Mouse (Mus musculus): Measurements from ENCODE around the gene Cds1.

Cds1 gene

GRCm38 (mm10) chr5:101779376-101779863 is 14.5 kb downstream of the Cds1 start:
- no peak for DNase-seq

GRCm38 (mm10) chr5:101780918-101781317 is 16.0 kb downstream of the Cds1 start:
- no peak for DNase-seq

GRCm38 (mm10) chr5:101784328-101784727 is 19.4 kb downstream of the Cds1 start:
- no peak for DNase-seq

GRCm38 (mm10) chr5:101784787-101785186 is 19.9 kb downstream of the Cds1 start:
- DNase-seq: no peak

- no peak for DNase-seq
These were observed 21.1 kb downstream of the Cds1 start for GRCm38 (mm10) chr5:101785921-101786614.

- no peak for DNase-seq
These were observed 24.8 kb downstream of the Cds1 start for GRCm38 (mm10) chr5:101789770-101790169.

- no peak for DNase-seq
These were observed 25.6 kb downstream of the Cds1 start for GRCm38 (mm10) chr5:101790560-101790959.

GRCm38 (mm10) chr5:101792665-101793064 is 27.7 kb downstream of the Cds1 start:
- no peak for DNase-seq

- no peak for DNase-seq
These were observed 37.0 kb downstream of the Cds1 start for GRCm38 (mm10) chr5:101801891-101802290.

- no peak for DNase-seq
These were observed 37.6 kb downstream of the Cds1 start for GRCm38 (mm10) chr5:101802358-101803022.

- DNase-seq: no peak
These were observed 46.6 kb downstream of the Cds1 start for GRCm38 (mm10) chr5:101811296-101812169.

GRCm38 (mm10) chr5:101816822-101817221 is 51.9 kb downstream of the Cds1 start:
- DNase-seq: no peak

- DNase-seq: no peak
These were observed 54.3 kb downstream of the Cds1 start for GRCm38 (mm10) chr5:101819216-101819615.

GRCm38 (mm10) chr5:101819844-101820243 is 54.9 kb downstream of the Cds1 start:
- no peak for DNase-seq

- DNase-seq: no peak
These were observed 56.1 kb downstream of the Cds1 start for GRCm38 (mm10) chr5:101821052-101821451.

- DNase-seq: peak; percentile 40
These were observed 56.8 kb downstream of the Cds1 start for GRCm38 (mm10) chr5:101821491-101822310.

GRCm38 (mm10) chr5:101822311-101822670 is 57.4 kb downstream of the Cds1 start:
- DNase-seq: no peak

- no peak for DNase-seq
These were observed 60.4 kb downstream of the Cds1 start for GRCm38 (mm10) chr5:101825111-101825911.

- DNase-seq: peak; percentile 55
These were observed 61.6 kb downstream of the Cds1 start for GRCm38 (mm10) chr5:101826531-101826970.

- DNase-seq: no peak
These were observed 62.5 kb downstream of the Cds1 start for GRCm38 (mm10) chr5:101827477-101827876.

GRCm38 (mm10) chr5:101828932-101829331 is 64.0 kb downstream of the Cds1 start:
- DNase-seq: no peak

- no peak for DNase-seq
These were observed 65.2 kb downstream of the Cds1 start for GRCm38 (mm10) chr5:101830180-101830579.
